13 mouse cellular contexts compared by ENCODE assay signal in genomic region chr19:45516264-45516663, GRCm38 (mm10). TPM values are rescaled to one million over a fixed set of nuclear protein-coding genes. Genes with fewer than 3 reads are reported as not detected.
DNase-seq lines count a peak whose midpoint lies in the region.
"Had no signal": no experiment of that assay in that cellular context is flagged by ENCODE, and none has a peak within 500 bp of the region (broad histone marks: within the 10 kb centered on the region; RNA-seq: fewer than 3 reads in every experiment).

No protein-coding gene starts in this region.

- peak; percentile 34 to 58 for DNase-seq in adrenal gland, adult (ENCODE audit: inconsistent age in 2 of 2, low spot score in 1 of 2)
- no peak for DNase-seq in adrenal gland, postnatal 4 days (ENCODE audit: low spot score in 2 of 2)
- DNase-seq in adrenal gland, postnatal 14 days, result peak; percentile 47
- DNase-seq in adrenal gland, adult 8-10 months, result no peak
- DNase-seq in adrenal gland, postnatal 36 days, result peak; percentile 39 to 65
- DNase-seq: B cell, adult 2 months; cerebellum, adult 11 months; cerebellum, adult 18-20 months; cerebellum, adult 8-10 months; cerebellum, adult 9-11 months; cerebellum, postnatal 14 days; cerebellum, postnatal 36 days; embryo, embryonic 11 days had no signal

RNA-seq across cellular contexts. Expression of gene Poll, which starts 44.1 kb away (rescaled TPM):
- 10 to 100 TPM; 11.5 to 12.3 TPM for total RNA-seq in adrenal gland, postnatal 4 days (2021)
- total RNA-seq in adrenal gland, postnatal 14 days (2021), result 9.3 and 11.3 TPM in 2 replicates
- total RNA-seq in adrenal gland, adult 8-10 months (2022), result 10 to 100 TPM; 15.2 to 18.4 (median 16.7) TPM
- 10 to 100 TPM; 10.8 to 13.9 TPM for total RNA-seq in adrenal gland, postnatal 36 days (2021)

RNA-seq across cellular contexts. Expression of gene Gm17018, which starts 44.2 kb away (rescaled TPM):
- 10 to 100 TPM; 25.6 to 30.7 TPM for total RNA-seq in adrenal gland, postnatal 4 days (2021)
- total RNA-seq in adrenal gland, postnatal 14 days (2021), result 21.1 and 22.6 TPM in 2 replicates
- total RNA-seq in adrenal gland, adult 8-10 months (2022), result 10 to 100 TPM; 34.3 to 43.0 (median 36.2) TPM
- 10 to 100 TPM; 30.3 to 30.5 TPM for total RNA-seq in adrenal gland, postnatal 36 days (2021)

Comparison
In these comparisons a context has a peak if more than half of its experiments do, and no peak if none do; other contexts are left out.
1. DNase-seq: peak in adrenal gland, adult (2 of 2), adrenal gland, postnatal 14 days (single experiment) and adrenal gland, postnatal 36 days (2 of 2); none in adrenal gland, postnatal 4 days (0 of 2) and adrenal gland, adult 8-10 months (single experiment).